Mouse (Mus musculus): ENCODE data around the gene Chd5. TPM values are rescaled to one million over a fixed set of nuclear protein-coding genes. Genes with fewer than 3 reads are reported as not detected.

The Chd5 gene
- polyA plus RNA-seq, 1 experiment: 0.67 TPM

DNA sequence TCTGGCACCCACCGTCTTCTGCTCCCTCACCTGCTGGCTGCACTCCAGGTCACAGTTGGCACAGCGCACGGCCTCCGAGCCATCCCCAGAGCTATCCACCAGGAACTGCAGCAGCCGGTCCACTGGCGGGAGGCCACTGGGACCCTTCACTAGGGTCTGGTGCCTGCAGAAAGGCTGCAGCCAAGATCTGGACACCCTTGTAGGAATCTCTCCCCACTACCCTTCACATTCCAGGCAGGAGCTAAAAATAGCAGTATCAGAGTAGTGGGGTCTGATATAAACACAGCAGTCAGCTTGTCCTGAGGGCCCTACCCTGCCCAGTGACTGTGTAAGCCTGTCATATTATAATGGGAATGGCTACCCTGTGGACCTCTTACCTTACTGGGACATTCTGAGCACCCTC lies 20.8 kb upstream of the Chd5 start:
- H3K4me3 ChIP-seq (ENCODE audit: low read depth, low read length): no peak overlapping the region
- no peak for TF ChIP-seq CTCF (IDR thresholded peaks at IDR 0.05; ENCODE audit: extremely low read depth, insufficient read length, insufficient replicate concordance, low read depth, low read length)
- H3K27ac ChIP-seq (ENCODE audit: insufficient read depth, low read depth, low read length): no peak overlapping the region
- 64% methylated on average over 6 of the region's 6 CpGs for WGBS
- peaks cover 40% of the 10 kb centered on the region for H3K27me3 ChIP-seq (ENCODE audit: control insufficient read depth, insufficient read depth, low read length)
- H3K36me3 ChIP-seq (ENCODE audit: control insufficient read depth, insufficient read depth, low read length): no peaks in the 10 kb centered on the region
- peaks cover 8% of the 10 kb centered on the region for H3K4me1 ChIP-seq (ENCODE audit: control insufficient read depth, insufficient read depth, insufficient read length, low read length)

DNA sequence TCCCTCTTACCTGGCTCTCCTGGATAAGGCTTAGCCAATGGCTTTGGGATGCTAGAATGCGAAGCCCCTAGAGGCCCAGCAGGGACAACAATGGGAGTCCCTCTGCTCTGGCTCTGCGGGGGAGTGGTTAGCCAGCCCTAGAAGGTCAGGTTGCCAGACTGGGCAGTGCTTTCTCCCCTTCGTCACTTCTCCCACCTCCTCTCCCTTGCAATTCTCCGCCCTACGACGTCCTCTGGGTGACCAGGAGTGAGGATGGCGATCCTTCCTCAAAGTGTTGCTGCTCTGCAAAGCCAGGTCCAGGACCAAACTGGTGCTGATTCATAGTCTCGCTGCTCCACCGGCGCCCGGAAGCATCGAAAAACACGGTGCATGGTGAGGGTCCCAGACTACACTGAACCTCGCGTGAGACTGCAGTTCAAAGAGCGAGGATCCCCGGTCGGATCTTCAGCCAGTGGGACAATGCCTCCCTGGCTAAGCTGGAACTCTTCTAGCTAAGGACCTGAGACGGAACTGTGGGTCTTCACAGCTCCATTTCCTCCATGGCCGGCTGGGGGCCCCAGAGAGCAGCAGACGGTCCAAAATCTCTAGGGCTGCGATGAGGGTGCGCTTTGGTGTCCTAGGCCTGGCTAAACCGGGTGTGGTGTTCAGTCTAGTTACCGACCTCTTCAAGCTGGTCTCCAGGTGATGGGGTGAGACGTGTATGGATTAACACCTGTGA lies 19.8 kb upstream of the Chd5 start, which contains the start of gene Rnf207:
Rnf207 (minus strand) TSS at position 477 of the 718 bp plus-strand sequence.
- Histone ChIP-seq H3K36me3 (ENCODE audit: control insufficient read depth, insufficient read depth, low read length) (no peaks in the 10 kb centered on the region), H3K27me3 (ENCODE audit: control insufficient read depth, insufficient read depth, low read length) (peaks cover 30% of the 10 kb centered on the region), H3K4me3 (ENCODE audit: low read depth, low read length) (peak within 1 kb of the TSS; percentile 43), H3K4me1 (ENCODE audit: control insufficient read depth, insufficient read depth, insufficient read length, low read length) (0 out of 2 replicates have a peak, but pooled peaks cover 2% of the 10 kb centered on the region), H3K27ac (ENCODE audit: insufficient read depth, low read depth, low read length) (no peak within 1 kb of the TSS)
- 7% methylated on average over 26 of the region's 26 CpGs for WGBS
- TF ChIP-seq POLR2A (IDR thresholded peaks at IDR 0.05; ENCODE audit: low read depth, low read length): no peak
- peak; percentile 55; the same call in 1 of the 2 replicates for TF ChIP-seq CTCF (IDR thresholded peaks at IDR 0.05; ENCODE audit: extremely low read depth, insufficient read length, insufficient replicate concordance, low read depth, low read length)

DNA sequence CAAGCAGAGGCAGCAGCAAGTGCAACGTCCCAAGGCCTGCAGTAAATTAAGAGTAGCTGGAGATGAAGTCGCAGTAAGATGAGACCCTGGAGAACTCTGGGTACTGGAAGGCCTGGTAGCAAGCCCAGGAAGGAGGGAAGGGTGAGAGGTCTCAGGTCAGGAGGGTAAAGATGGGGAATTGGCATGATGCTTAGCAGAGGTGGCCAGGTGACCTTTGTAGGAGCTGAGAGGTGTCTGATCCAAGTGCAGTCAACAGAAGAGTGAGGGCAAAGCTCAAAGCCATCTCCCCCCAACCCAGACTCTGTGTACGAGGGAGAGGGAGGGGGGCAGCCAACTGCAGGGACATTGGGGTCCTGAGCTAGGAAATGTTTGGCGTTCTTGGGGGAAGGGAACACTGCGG lies 17.0 kb upstream of the Chd5 start:
- Histone ChIP-seq H3K27me3 (ENCODE audit: control insufficient read depth, insufficient read depth, low read length) (peaks cover 5% of the 10 kb centered on the region; the same call in 1 of the 2 replicates), H3K4me1 (ENCODE audit: control insufficient read depth, insufficient read depth, insufficient read length, low read length) (peaks cover 5% of the 10 kb centered on the region; the same call in 1 of the 2 replicates), H3K4me3 (ENCODE audit: low read depth, low read length) (no peak overlapping the region), H3K27ac (ENCODE audit: insufficient read depth, low read depth, low read length) (no peak overlapping the region), H3K36me3 (ENCODE audit: control insufficient read depth, insufficient read depth, low read length) (no peaks in the 10 kb centered on the region)
- 51% methylated on average over 5 of the region's 5 CpGs for WGBS
- TF ChIP-seq POLR2A (IDR thresholded peaks at IDR 0.05; ENCODE audit: low read depth, low read length) (no peak), CTCF (IDR thresholded peaks at IDR 0.05; ENCODE audit: extremely low read depth, insufficient read length, insufficient replicate concordance, low read depth, low read length) (no peak)

DNA sequence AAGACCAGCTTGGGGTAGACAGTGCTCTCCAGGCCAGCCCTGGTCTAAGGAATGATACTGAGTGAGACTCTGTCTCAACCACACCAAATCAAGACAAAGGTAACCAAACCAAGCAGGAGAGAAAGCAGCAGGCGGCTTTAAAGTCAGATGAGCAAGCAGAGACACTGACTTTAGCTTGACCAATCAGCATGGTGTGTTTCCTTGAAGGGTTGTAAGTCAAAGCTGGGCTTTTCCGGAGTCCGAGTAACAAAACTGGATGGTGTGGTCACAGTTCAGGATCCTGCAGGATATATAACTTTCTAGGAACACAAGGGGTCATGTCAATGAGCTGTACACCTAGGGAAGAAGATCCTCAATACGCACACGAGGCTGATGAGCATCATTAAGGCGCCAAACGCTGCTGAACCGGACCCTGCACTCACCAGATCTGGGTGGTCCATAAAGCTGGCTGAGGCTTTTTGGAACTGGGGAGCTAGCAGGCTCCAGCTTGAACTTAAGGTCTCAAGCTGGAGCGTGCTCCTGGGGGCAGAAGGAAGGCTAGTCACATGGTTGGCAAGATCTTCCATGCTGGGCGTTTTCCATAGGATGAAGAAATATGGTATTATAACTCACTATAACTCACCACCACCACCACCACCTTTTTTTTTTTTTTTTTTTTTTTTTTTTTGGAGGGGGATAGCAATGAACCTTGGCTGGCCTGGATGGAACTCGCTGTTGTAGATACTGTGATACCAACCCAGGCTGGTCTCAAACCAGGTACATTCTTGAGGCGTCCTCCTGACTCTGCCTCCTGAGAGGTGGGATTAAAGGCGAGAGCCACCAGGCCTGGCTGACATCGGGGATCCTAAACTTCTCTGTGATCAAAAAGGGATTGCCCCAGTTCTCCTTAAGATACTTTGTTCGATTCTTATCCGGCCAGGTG lies 13.5 kb upstream of the Chd5 start:
- WGBS: 46% methylated on average over 16 of the region's 16 CpGs
- TF ChIP-seq POLR2A (IDR thresholded peaks at IDR 0.05; ENCODE audit: low read depth, low read length): no peak
- no peak for TF ChIP-seq CTCF (IDR thresholded peaks at IDR 0.05; ENCODE audit: extremely low read depth, insufficient read length, insufficient replicate concordance, low read depth, low read length)
- Histone ChIP-seq H3K4me1 (ENCODE audit: control insufficient read depth, insufficient read depth, insufficient read length, low read length) (peaks cover 5% of the 10 kb centered on the region; the same call in 1 of the 2 replicates), H3K27ac (ENCODE audit: insufficient read depth, low read depth, low read length) (no peak overlapping the region), H3K27me3 (ENCODE audit: control insufficient read depth, insufficient read depth, low read length) (no peaks in the 10 kb centered on the region), H3K4me3 (ENCODE audit: low read depth, low read length) (peak overlapping the region; percentile 56), H3K36me3 (ENCODE audit: control insufficient read depth, insufficient read depth, low read length) (peaks cover 16% of the 10 kb centered on the region)

DNA sequence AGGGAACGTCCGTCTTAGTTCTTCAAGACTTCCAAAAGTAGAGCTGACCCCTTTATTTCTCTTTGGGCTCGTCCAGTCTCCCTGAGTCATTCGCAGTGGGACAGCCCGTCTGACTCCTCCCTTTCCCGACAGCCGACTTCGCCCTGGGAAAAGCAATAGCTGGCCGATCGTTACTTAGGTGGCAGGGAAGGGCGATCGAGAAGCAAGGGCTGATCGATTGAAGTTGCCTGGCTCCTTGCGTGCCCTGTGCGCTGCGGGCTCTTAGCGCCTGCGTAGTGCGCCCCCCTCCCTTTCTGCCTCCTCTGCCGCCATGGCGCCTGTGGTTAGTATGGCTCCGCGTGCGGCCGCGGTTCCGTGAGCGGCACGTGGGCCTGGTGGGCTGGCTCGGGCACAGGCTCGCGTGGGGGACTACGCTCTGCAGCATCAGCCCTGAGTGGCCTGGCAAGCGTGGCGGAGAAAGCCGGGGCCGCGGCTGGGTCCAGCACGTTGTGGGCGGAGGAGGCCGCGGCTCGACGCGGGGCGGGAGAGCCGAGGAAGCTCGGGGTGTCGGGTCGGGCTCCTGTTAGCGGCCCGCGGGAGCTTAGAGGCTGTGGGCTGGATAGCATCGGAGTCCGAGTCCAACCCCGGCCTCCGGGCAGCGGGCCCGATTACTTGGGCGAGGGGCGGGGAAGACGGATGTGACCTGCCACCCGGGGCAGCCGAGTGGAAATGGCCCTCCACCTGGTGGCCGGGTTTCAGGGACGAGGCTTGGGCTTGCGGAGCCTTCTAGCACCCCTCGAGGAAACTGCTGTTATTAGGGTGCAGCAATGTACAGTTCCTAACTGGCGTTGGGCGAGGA lies 12.7 kb upstream of the Chd5 start, which contains the start of gene Rpl22:
Rpl22 (plus strand) TSS at position 169 of the 838 bp plus-strand sequence.
- Histone ChIP-seq H3K27ac (ENCODE audit: insufficient read depth, low read depth, low read length) (no peak within 1 kb of the TSS), H3K36me3 (ENCODE audit: control insufficient read depth, insufficient read depth, low read length) (peaks cover 22% of the 10 kb centered on the region), H3K4me3 (ENCODE audit: low read depth, low read length) (peak within 1 kb of the TSS; percentile 84), H3K4me1 (ENCODE audit: control insufficient read depth, insufficient read depth, insufficient read length, low read length) (peaks cover 5% of the 10 kb centered on the region; the same call in 1 of the 2 replicates), H3K27me3 (ENCODE audit: control insufficient read depth, insufficient read depth, low read length) (no peaks in the 10 kb centered on the region)
- under 1% methylated on average over 70 of the region's 70 CpGs for WGBS
- TF ChIP-seq CTCF (IDR thresholded peaks at IDR 0.05; ENCODE audit: extremely low read depth, insufficient read length, insufficient replicate concordance, low read depth, low read length) (peak; percentile 34; the same call in 1 of the 2 replicates), POLR2A (IDR thresholded peaks at IDR 0.05; ENCODE audit: low read depth, low read length) (0 out of 2 replicates have a peak, but pooled peaks have one; percentile 40)

DNA sequence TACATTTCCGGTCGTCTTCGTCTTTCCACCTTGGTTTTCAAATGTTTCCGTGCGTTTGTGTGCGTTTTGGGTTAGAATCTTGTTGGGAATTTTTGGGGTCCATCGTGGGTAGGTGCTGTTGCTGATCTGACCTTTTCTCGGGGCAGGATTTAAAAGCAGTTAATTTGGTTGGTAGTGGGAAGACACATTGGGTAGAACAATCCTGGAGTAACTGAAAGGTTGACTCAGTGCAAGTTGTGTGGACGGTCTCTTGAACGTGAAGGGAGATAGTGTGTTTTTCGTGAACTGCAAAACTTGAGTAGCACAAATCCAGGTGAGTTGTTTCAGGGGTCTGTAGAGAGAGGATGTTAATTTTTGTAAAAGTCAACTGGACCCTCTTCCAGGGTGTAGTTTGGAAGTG lies 11.9 kb upstream of the Chd5 start:
- H3K27me3 ChIP-seq (ENCODE audit: control insufficient read depth, insufficient read depth, low read length): no peaks in the 10 kb centered on the region
- H3K27ac ChIP-seq (ENCODE audit: insufficient read depth, low read depth, low read length): no peak overlapping the region
- H3K4me1 ChIP-seq (ENCODE audit: control insufficient read depth, insufficient read depth, insufficient read length, low read length): peaks cover 5% of the 10 kb centered on the region; the same call in 1 of the 2 replicates
- 2% methylated on average over 11 of the region's 11 CpGs for WGBS
- peaks cover 30% of the 10 kb centered on the region for H3K36me3 ChIP-seq (ENCODE audit: control insufficient read depth, insufficient read depth, low read length)
- TF ChIP-seq CTCF (IDR thresholded peaks at IDR 0.05; ENCODE audit: extremely low read depth, insufficient read length, insufficient replicate concordance, low read depth, low read length): no peak
- no peak for TF ChIP-seq POLR2A (IDR thresholded peaks at IDR 0.05; ENCODE audit: low read depth, low read length)
- peak overlapping the region; percentile 84 for H3K4me3 ChIP-seq (ENCODE audit: low read depth, low read length)

Measured in small intestine, adult 2 months (tissue).